Mouse (Mus musculus): ENCODE data around the gene Nmbr. TPM values are rescaled to one million over a fixed set of nuclear protein-coding genes. Genes with fewer than 3 reads are reported as not detected.

Nmbr gene
- polyA plus RNA-seq (2015; fragmentation: Nextera tagmentation; extraction: Ambion mirVana): 0.09 TPM in 1 of 2 replicates, not detected in the other

- peak; percentile 98 for ATAC-seq
- H3K9ac ChIP-seq (ENCODE audit: low read depth, low read length): peak within 1 kb of the TSS; percentile 86
- H3K27ac ChIP-seq (ENCODE audit: low read length): peak within 1 kb of the TSS; percentile 62; the same call in 1 of the 2 replicates
- no peaks in the 10 kb centered on the region for H3K27me3 ChIP-seq (replicated peaks; ENCODE audit: control insufficient read depth, insufficient read depth, low read length)
- H3K4me2 ChIP-seq (ENCODE audit: low read depth, low read length): peak within 1 kb of the TSS; percentile 71
- H3K36me3 ChIP-seq (ENCODE audit: control insufficient read depth, insufficient read depth, low read length): no peaks in the 10 kb centered on the region
- H3K4me3 ChIP-seq (ENCODE audit: low read length): peak within 1 kb of the TSS; percentile 91
- H3K4me1 ChIP-seq (ENCODE audit: control insufficient read depth, insufficient read depth, low read length): peaks cover 11% of the 10 kb centered on the region
- no peaks in the 10 kb centered on the region for H3K9me3 ChIP-seq (ENCODE audit: control insufficient read depth, low read length)
- WGBS: under 1% methylated on average over 50 of the region's 50 CpGs
Observed at GRCm38 (mm10) chr10:14705072-14706066, at the start of gene Nmbr, which contains the start of gene Vta1. Gene Nmbr (plus strand): TSS chr10:14705591. Gene Vta1 (minus strand): TSS chr10:14705560.

- no peak for ATAC-seq
Observed at GRCm38 (mm10) chr10:14660875-14661274, 44.5 kb upstream of the Nmbr start.

GRCm38 (mm10) chr10:14666147-14666546, 39.2 kb upstream of the Nmbr start:
- WGBS: 91% methylated on average over 2 of the region's 2 CpGs
- Histone ChIP-seq H3K4me1 (ENCODE audit: control insufficient read depth, insufficient read depth, low read length) (no peaks in the 10 kb centered on the region), H3K27ac (ENCODE audit: low read length) (no peak overlapping the region), H3K4me2 (ENCODE audit: low read depth, low read length) (no peak overlapping the region), H3K4me3 (ENCODE audit: low read length) (no peak overlapping the region), H3K27me3 (replicated peaks; ENCODE audit: control insufficient read depth, insufficient read depth, low read length) (no peaks in the 10 kb centered on the region), H3K36me3 (ENCODE audit: control insufficient read depth, insufficient read depth, low read length) (no peaks in the 10 kb centered on the region), H3K9me3 (ENCODE audit: control insufficient read depth, low read length) (no peaks in the 10 kb centered on the region), H3K9ac (ENCODE audit: low read depth, low read length) (no peak overlapping the region)
- no peak for ATAC-seq

More at GRCm38 (mm10) chr10:14660875-14661274, 44.5 kb upstream of the Nmbr start:
- WGBS: 82% methylated on average over 2 of the region's 2 CpGs
- H3K27ac ChIP-seq (ENCODE audit: low read length): no peak overlapping the region
- H3K9ac ChIP-seq (ENCODE audit: low read depth, low read length): no peak overlapping the region
- H3K36me3 ChIP-seq (ENCODE audit: control insufficient read depth, insufficient read depth, low read length): 0 out of 2 replicates have a peak, but pooled peaks cover 3% of the 10 kb centered on the region
- no peaks in the 10 kb centered on the region for H3K4me1 ChIP-seq (ENCODE audit: control insufficient read depth, insufficient read depth, low read length)
- H3K4me3 ChIP-seq (ENCODE audit: low read length): no peak overlapping the region
- no peaks in the 10 kb centered on the region for H3K27me3 ChIP-seq (replicated peaks; ENCODE audit: control insufficient read depth, insufficient read depth, low read length)
- H3K4me2 ChIP-seq (ENCODE audit: low read depth, low read length): no peak overlapping the region
- H3K9me3 ChIP-seq (ENCODE audit: control insufficient read depth, low read length): no peaks in the 10 kb centered on the region

GRCm38 (mm10) chr10:14685663-14686062, 19.7 kb upstream of the Nmbr start:
- Histone ChIP-seq H3K9me3 (ENCODE audit: control insufficient read depth, low read length) (no peaks in the 10 kb centered on the region), H3K36me3 (ENCODE audit: control insufficient read depth, insufficient read depth, low read length) (no peaks in the 10 kb centered on the region; the same call in 1 of the 2 replicates), H3K9ac (ENCODE audit: low read depth, low read length) (no peak overlapping the region), H3K4me3 (ENCODE audit: low read length) (no peak overlapping the region), H3K4me1 (ENCODE audit: control insufficient read depth, insufficient read depth, low read length) (no peaks in the 10 kb centered on the region), H3K27ac (ENCODE audit: low read length) (no peak overlapping the region), H3K4me2 (ENCODE audit: low read depth, low read length) (no peak overlapping the region), H3K27me3 (replicated peaks; ENCODE audit: control insufficient read depth, insufficient read depth, low read length) (no peaks in the 10 kb centered on the region)
- 96% methylated on average over 1 of the region's 1 CpGs for WGBS
- ATAC-seq: no peak

GRCm38 (mm10) chr10:14688785-14689442, 16.5 kb upstream of the Nmbr start:
- H3K4me1 ChIP-seq (ENCODE audit: control insufficient read depth, insufficient read depth, low read length): no peaks in the 10 kb centered on the region
- H3K27ac ChIP-seq (ENCODE audit: low read length): no peak overlapping the region
- H3K9me3 ChIP-seq (ENCODE audit: control insufficient read depth, low read length): no peaks in the 10 kb centered on the region
- H3K27me3 ChIP-seq (replicated peaks; ENCODE audit: control insufficient read depth, insufficient read depth, low read length): no peaks in the 10 kb centered on the region
- no peak for ATAC-seq
- WGBS: 79% methylated on average over 6 of the region's 6 CpGs
- H3K4me3 ChIP-seq (ENCODE audit: low read length): no peak overlapping the region
- no peak overlapping the region for H3K4me2 ChIP-seq (ENCODE audit: low read depth, low read length)
- H3K9ac ChIP-seq (ENCODE audit: low read depth, low read length): no peak overlapping the region
- no peaks in the 10 kb centered on the region; the same call in 1 of the 2 replicates for H3K36me3 ChIP-seq (ENCODE audit: control insufficient read depth, insufficient read depth, low read length)

- H3K4me1 ChIP-seq (ENCODE audit: control insufficient read depth, insufficient read depth, low read length): no peaks in the 10 kb centered on the region
- H3K9me3 ChIP-seq (ENCODE audit: control insufficient read depth, low read length): no peaks in the 10 kb centered on the region
- no peak overlapping the region for H3K9ac ChIP-seq (ENCODE audit: low read depth, low read length)
- H3K4me3 ChIP-seq (ENCODE audit: low read length): no peak overlapping the region
- H3K27me3 ChIP-seq (replicated peaks; ENCODE audit: control insufficient read depth, insufficient read depth, low read length): no peaks in the 10 kb centered on the region
- H3K36me3 ChIP-seq (ENCODE audit: control insufficient read depth, insufficient read depth, low read length): no peaks in the 10 kb centered on the region; the same call in 1 of the 2 replicates
- ATAC-seq: no peak
- WGBS: 81% methylated on average over 3 of the region's 3 CpGs
- H3K27ac ChIP-seq (ENCODE audit: low read length): no peak overlapping the region
- no peak overlapping the region for H3K4me2 ChIP-seq (ENCODE audit: low read depth, low read length)
Observed at GRCm38 (mm10) chr10:14690349-14690748, 15.0 kb upstream of the Nmbr start.

- Histone ChIP-seq H3K27ac (ENCODE audit: low read length) (no peak overlapping the region), H3K9ac (ENCODE audit: low read depth, low read length) (no peak overlapping the region), H3K4me1 (ENCODE audit: control insufficient read depth, insufficient read depth, low read length) (peaks cover 11% of the 10 kb centered on the region), H3K4me2 (ENCODE audit: low read depth, low read length) (no peak overlapping the region), H3K36me3 (ENCODE audit: control insufficient read depth, insufficient read depth, low read length) (no peaks in the 10 kb centered on the region), H3K27me3 (replicated peaks; ENCODE audit: control insufficient read depth, insufficient read depth, low read length) (no peaks in the 10 kb centered on the region), H3K4me3 (ENCODE audit: low read length) (no peak overlapping the region), H3K9me3 (ENCODE audit: control insufficient read depth, low read length) (no peaks in the 10 kb centered on the region)
- 73% methylated on average over 1 of the region's 1 CpGs for WGBS
- no peak for ATAC-seq
Observed at GRCm38 (mm10) chr10:14703239-14703638, 2.2 kb upstream of the Nmbr start.

- 61% methylated on average over 4 of the region's 4 CpGs for WGBS
- Histone ChIP-seq H3K9me3 (ENCODE audit: control insufficient read depth, low read length) (no peaks in the 10 kb centered on the region), H3K36me3 (ENCODE audit: control insufficient read depth, insufficient read depth, low read length) (no peaks in the 10 kb centered on the region), H3K27ac (ENCODE audit: low read length) (no peak overlapping the region), H3K9ac (ENCODE audit: low read depth, low read length) (no peak overlapping the region), H3K4me3 (ENCODE audit: low read length) (no peak overlapping the region), H3K27me3 (replicated peaks; ENCODE audit: control insufficient read depth, insufficient read depth, low read length) (no peaks in the 10 kb centered on the region), H3K4me1 (ENCODE audit: control insufficient read depth, insufficient read depth, low read length) (peaks cover 11% of the 10 kb centered on the region), H3K4me2 (ENCODE audit: low read depth, low read length) (peak overlapping the region; percentile 71)
- no peak for ATAC-seq
Observed at GRCm38 (mm10) chr10:14703830-14704420, 1.5 kb upstream of the Nmbr start.

GRCm38 (mm10) chr10:14718114-14718513, 12.7 kb downstream of the Nmbr start, which contains the start of gene Gje1:
Gene Gje1 (minus strand): TSS chr10:14718214.
- Histone ChIP-seq H3K27me3 (replicated peaks; ENCODE audit: control insufficient read depth, insufficient read depth, low read length) (no peaks in the 10 kb centered on the region), H3K4me1 (ENCODE audit: control insufficient read depth, insufficient read depth, low read length) (no peaks in the 10 kb centered on the region), H3K4me2 (ENCODE audit: low read depth, low read length) (no peak within 1 kb of the TSS), H3K36me3 (ENCODE audit: control insufficient read depth, insufficient read depth, low read length) (no peaks in the 10 kb centered on the region), H3K4me3 (ENCODE audit: low read length) (no peak within 1 kb of the TSS), H3K9ac (ENCODE audit: low read depth, low read length) (no peak within 1 kb of the TSS), H3K27ac (ENCODE audit: low read length) (no peak within 1 kb of the TSS), H3K9me3 (ENCODE audit: control insufficient read depth, low read length) (no peaks in the 10 kb centered on the region)
- no peak for ATAC-seq
- 72% methylated on average over 3 of the region's 3 CpGs for WGBS
